Mouse (Mus musculus) liver, adult 2 months (tissue): ENCODE data around the gene Evx2. TPM values are rescaled to one million over a fixed set of nuclear protein-coding genes. Genes with fewer than 3 reads are reported as not detected.

Experiments
- DNase-seq: peaks from one replicate; pipeline ENCODE4 v3.0.0-alpha.2; 2011; ENCODE audit warnings: low read depth, low spot score; ENCODE audit errors: extremely low read depth
- H3K27ac ChIP-seq: fragments of 200-500 bp; replicated peaks from 2 replicates; pipeline ENCODE4 v1.5.1; 2012; ENCODE audit warnings: low read depth, mild to moderate bottlenecking, control low read depth, inconsistent platforms, low read length; ENCODE audit not compliant: insufficient read depth
- H3K27me3 ChIP-seq: fragments of 200-500 bp; 2 replicates; pipeline ENCODE4 v1.6.1; 2012; ENCODE audit warnings: mild to moderate bottlenecking, moderate library complexity, low read length, inconsistent platforms; ENCODE audit not compliant: control insufficient read depth, insufficient read depth
- H3K36me3 ChIP-seq: fragments of 200-500 bp; 2 replicates; pipeline ENCODE4 v1.6.1; 2012; ENCODE audit warnings: low read length, inconsistent platforms; ENCODE audit not compliant: control insufficient read depth, insufficient read depth
- H3K4me1 ChIP-seq: fragments of 200-500 bp; 2 replicates; pipeline ENCODE4 v1.6.1; 2011; ENCODE audit warnings: low read length; ENCODE audit not compliant: control insufficient read depth, insufficient read depth
- H3K4me3 ChIP-seq: fragments of 200-500 bp; 2 replicates; pipeline ENCODE4 v1.5.1; 2011; ENCODE audit warnings: low read depth, mild to moderate bottlenecking, control low read depth, low read length, moderate library complexity; ENCODE audit not compliant: insufficient read depth
- H3K79me2 ChIP-seq: fragments of 200-500 bp; 2 replicates; pipeline ENCODE4 v1.6.1; 2012; ENCODE audit warnings: inconsistent platforms, mild to moderate bottlenecking, low read length, moderate library complexity; ENCODE audit not compliant: control insufficient read depth, insufficient read depth
- H3K9ac ChIP-seq: fragments of 200-500 bp; 2 replicates; pipeline ENCODE4 v1.6.1; 2012; ENCODE audit warnings: low read depth, mild to moderate bottlenecking, control low read depth, inconsistent platforms, low read length
- CTCF ChIP-seq: fragments of 200-500 bp; IDR thresholded peaks from 2 replicates; pipeline ENCODE4 v1.5.1; 2011; ENCODE audit warnings: low read depth, low read length, control low read depth
- POLR2A ChIP-seq: fragments of 200-500 bp; IDR thresholded peaks from 2 replicates; pipeline ENCODE4 v1.6.1; 2011; ENCODE audit warnings: low read length, control low read depth; ENCODE audit not compliant: insufficient read depth; ENCODE audit errors: extremely low read depth
- WGBS: fragments of 180-500 bp; shearing (Covaris S2); methylation state at CpG from one replicate; pipeline ENCODE4 v1.1.7; 2018; 5-methylcytosine and 5-hydroxymethylcytosine counted together
- polyA plus RNA-seq: library from polyadenylated mRNA; depleted of rRNA; stranded (reverse); fragments of >200 nt; gene quantifications from 2 replicates; pipeline ENCODE4 v1.2.3, GENCODE M21; 2012
- total RNA-seq: library from RNA; depleted of rRNA; stranded (reverse); fragments of >200 nt; gene quantifications from 2 replicates; pipeline ENCODE4 v1.2.3, GENCODE M21; 2014

Gene Evx2
- total and polyA plus RNA-seq, 2 experiments: not detected

DNA sequence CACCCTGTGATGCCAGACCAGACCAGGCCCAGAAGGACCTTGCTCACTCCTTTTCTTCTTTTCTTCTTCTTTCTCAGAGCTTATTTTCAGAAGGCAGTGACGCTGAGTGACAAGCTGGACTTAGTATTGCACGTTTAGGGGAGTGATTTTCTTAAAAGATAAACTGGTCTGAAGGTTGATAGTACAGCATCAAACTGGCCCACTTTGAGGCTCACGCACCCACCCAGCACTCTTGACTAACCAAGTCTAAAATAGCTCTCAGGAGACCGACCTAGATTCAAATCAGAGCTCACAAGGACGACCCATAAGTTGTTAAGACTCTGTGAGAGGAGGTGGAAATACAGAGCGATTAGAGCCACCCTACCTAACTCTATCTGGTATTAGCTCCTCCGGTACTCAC lies 7.1 kb upstream of the Evx2 start:
- no peak for TF ChIP-seq CTCF
- no peak for TF ChIP-seq POLR2A
- DNase-seq: no peak

DNA sequence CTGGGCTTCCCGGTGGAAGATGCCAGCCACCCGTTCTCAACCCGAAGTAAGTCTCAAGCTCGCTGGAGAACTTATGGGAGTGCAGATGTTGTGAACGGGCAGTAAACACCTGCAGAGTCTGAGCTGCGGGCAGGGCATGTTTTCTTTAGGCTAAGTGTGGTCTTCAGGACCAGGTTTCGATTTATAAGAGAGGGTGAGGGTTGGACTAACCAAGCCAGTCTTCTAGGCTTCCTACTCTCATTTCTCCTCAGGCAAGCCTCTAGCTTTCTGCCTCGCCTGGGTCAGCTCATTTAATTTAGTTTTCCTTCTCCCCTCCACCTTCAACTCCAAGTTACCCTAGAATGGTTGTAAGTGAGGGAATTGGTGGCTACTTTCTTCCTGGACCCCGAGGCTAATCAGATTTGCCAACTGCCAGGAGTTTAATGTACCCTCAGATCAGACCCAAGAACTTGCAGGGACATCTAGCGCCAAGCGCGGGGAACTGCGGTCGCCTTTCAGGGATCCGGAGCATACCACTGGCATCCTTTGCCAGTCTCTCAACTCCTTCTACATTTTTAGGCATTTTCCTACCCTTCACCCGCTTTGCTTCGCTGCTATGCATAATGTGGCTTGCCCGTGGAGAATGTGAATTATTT lies 4.1 kb upstream of the Evx2 start:
- peaks cover 38% of the 10 kb centered on the region for H3K27me3 ChIP-seq
- DNase-seq: no peak
- H3K27ac ChIP-seq: no peak overlapping the region
- no peak overlapping the region for H3K4me3 ChIP-seq
- no peaks in the 10 kb centered on the region for H3K79me2 ChIP-seq
- H3K4me1 ChIP-seq: no peaks in the 10 kb centered on the region
- no peak overlapping the region for H3K9ac ChIP-seq
- peak; percentile 69 for TF ChIP-seq CTCF
- no peak for TF ChIP-seq POLR2A
- no peaks in the 10 kb centered on the region for H3K36me3 ChIP-seq
- WGBS: 6% methylated on average over 18 of the region's 18 CpGs

More for the DNA sequence above, 7.1 kb upstream of the Evx2 start:
- no peak overlapping the region for H3K4me3 ChIP-seq
- H3K27ac ChIP-seq: no peak overlapping the region
- no peaks in the 10 kb centered on the region for H3K79me2 ChIP-seq
- WGBS: 6% methylated on average over 7 of the region's 7 CpGs
- no peaks in the 10 kb centered on the region for H3K36me3 ChIP-seq
- H3K4me1 ChIP-seq: no peaks in the 10 kb centered on the region
- peaks cover 37% of the 10 kb centered on the region for H3K27me3 ChIP-seq
- no peak overlapping the region for H3K9ac ChIP-seq

GRCm38 (mm10) chr2:74661685-74662084 lies 2.3 kb upstream of the Evx2 start:
- H3K79me2 ChIP-seq: no peaks in the 10 kb centered on the region
- H3K9ac ChIP-seq: no peak overlapping the region
- peaks cover 31% of the 10 kb centered on the region for H3K27me3 ChIP-seq
- 6% methylated on average over 14 of the region's 14 CpGs for WGBS
- no peak for DNase-seq
- H3K4me3 ChIP-seq: no peak overlapping the region
- no peaks in the 10 kb centered on the region for H3K4me1 ChIP-seq
- no peak overlapping the region for H3K27ac ChIP-seq
- TF ChIP-seq CTCF: no peak
- TF ChIP-seq POLR2A: no peak
- H3K36me3 ChIP-seq: no peaks in the 10 kb centered on the region

- Histone ChIP-seq H3K4me3 (no peak overlapping the region), H3K9ac (no peak overlapping the region), H3K79me2 (no peaks in the 10 kb centered on the region), H3K4me1 (no peaks in the 10 kb centered on the region), H3K27me3 (peaks cover 33% of the 10 kb centered on the region), H3K36me3 (no peaks in the 10 kb centered on the region), H3K27ac (no peak overlapping the region)
- 9% methylated on average over 30 of the region's 30 CpGs for WGBS
- TF ChIP-seq CTCF (no peak), POLR2A (no peak)
- DNase-seq: no peak
These were observed 1.3 kb upstream of the Evx2 start for GRCm38 (mm10) chr2:74660421-74661375.

DNA sequence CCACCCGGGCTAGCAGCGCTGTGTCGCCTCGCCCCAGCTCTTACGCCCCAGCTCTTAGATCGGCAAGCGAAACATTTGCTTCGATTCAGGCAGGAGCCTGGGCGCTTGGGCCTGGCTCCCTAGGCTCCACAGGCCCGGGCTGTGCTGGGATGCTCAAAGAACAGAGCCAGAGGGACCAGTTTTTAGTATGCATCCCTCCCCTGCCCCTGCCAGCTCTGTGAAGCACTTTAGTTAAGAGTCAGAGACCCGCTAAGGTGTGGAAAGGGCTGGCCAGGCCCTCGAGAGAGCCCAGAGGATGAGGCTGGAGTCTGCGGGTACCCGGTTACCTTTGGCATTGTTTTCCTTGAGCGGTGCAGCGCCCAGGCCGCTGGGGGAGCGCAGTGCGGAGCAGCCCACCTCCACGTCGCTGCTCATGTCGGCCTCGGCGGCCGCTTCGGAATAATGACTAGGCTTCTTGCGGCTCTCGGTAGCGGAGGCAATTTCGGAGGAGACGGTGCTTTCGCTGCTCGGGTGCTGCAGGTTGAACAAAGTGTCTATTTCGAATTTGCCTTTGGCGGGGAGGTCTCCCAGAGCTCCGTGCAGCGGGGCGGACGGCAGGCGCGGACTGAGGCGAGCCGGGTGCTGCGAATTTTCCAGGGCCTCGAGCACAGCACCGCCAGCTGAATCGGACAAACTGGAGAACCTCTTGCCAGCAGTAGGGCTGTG lies 538 bp downstream of the Evx2 start:
- no peak for DNase-seq
- Histone ChIP-seq H3K4me3 (no peak overlapping the region), H3K27ac (no peak overlapping the region), H3K79me2 (no peaks in the 10 kb centered on the region), H3K27me3 (peaks cover 45% of the 10 kb centered on the region), H3K36me3 (no peaks in the 10 kb centered on the region), H3K4me1 (no peaks in the 10 kb centered on the region), H3K9ac (no peak overlapping the region)
- no peak for TF ChIP-seq CTCF
- no peak for TF ChIP-seq POLR2A
- 5% methylated on average over 47 of the region's 47 CpGs for WGBS
